Mouse (Mus musculus): ENCODE measurements around the gene Zfp109. TPM values are rescaled to one million over a fixed set of nuclear protein-coding genes. Genes with fewer than 3 reads are reported as not detected.
"Not testable (repeated sequence)": the region's sequence is repeated elsewhere in the genome, so short reads cannot be mapped to it uniquely, and the experiment has no call there.

Zfp109 gene
- polyA plus RNA-seq (2012; rRNA removed) = 3.3 and 3.5 TPM in 2 replicates

GRCm38 (mm10) chr7:24237040-24237791 is at the start of gene Zfp109:
Zfp109 (minus strand) TSS chr7:24237560.
- DNase-seq (ENCODE audit: low read depth) = peak; percentile 86

GRCm38 (mm10) chr7:24286916-24287315 is 49.6 kb upstream of the Zfp109 start:
- no peak for TF ChIP-seq POLR2A (IDR thresholded peaks at IDR 0.05; ENCODE audit: borderline replicate concordance, extremely low read depth, insufficient read depth, insufficient read length, poor library complexity, severe bottlenecking)
- TF ChIP-seq CTCF (IDR thresholded peaks at IDR 0.05; ENCODE audit: borderline replicate concordance, extremely low read depth, insufficient read depth, insufficient read length) = no peak
- no peak for DNase-seq (ENCODE audit: low read depth)

More at GRCm38 (mm10) chr7:24237040-24237791, at the start of gene Zfp109:
- TF ChIP-seq POLR2A (IDR thresholded peaks at IDR 0.05; ENCODE audit: borderline replicate concordance, extremely low read depth, insufficient read depth, insufficient read length, poor library complexity, severe bottlenecking) (peak; percentile 38; the same call in 1 of the 2 replicates), CTCF (IDR thresholded peaks at IDR 0.05; ENCODE audit: borderline replicate concordance, extremely low read depth, insufficient read depth, insufficient read length) (no peak)

GRCm38 (mm10) chr7:24286090-24286489 is 48.7 kb upstream of the Zfp109 start:
- no peak for DNase-seq (ENCODE audit: low read depth)
- 0 out of 2 replicates have a peak, but pooled peaks have one; percentile 9 for TF ChIP-seq CTCF (IDR thresholded peaks at IDR 0.05; ENCODE audit: borderline replicate concordance, extremely low read depth, insufficient read depth, insufficient read length)
- no peak for TF ChIP-seq POLR2A (IDR thresholded peaks at IDR 0.05; ENCODE audit: borderline replicate concordance, extremely low read depth, insufficient read depth, insufficient read length, poor library complexity, severe bottlenecking)

- TF ChIP-seq POLR2A (IDR thresholded peaks at IDR 0.05; ENCODE audit: borderline replicate concordance, extremely low read depth, insufficient read depth, insufficient read length, poor library complexity, severe bottlenecking) (no peak), CTCF (IDR thresholded peaks at IDR 0.05; ENCODE audit: borderline replicate concordance, extremely low read depth, insufficient read depth, insufficient read length) (no peak)
Observed at GRCm38 (mm10) chr7:24280858-24281145, 43.4 kb upstream of the Zfp109 start.

GRCm38 (mm10) chr7:24280031-24280857 is 42.9 kb upstream of the Zfp109 start:
- no peak for TF ChIP-seq POLR2A (IDR thresholded peaks at IDR 0.05; ENCODE audit: borderline replicate concordance, extremely low read depth, insufficient read depth, insufficient read length, poor library complexity, severe bottlenecking)
- TF ChIP-seq CTCF (IDR thresholded peaks at IDR 0.05; ENCODE audit: borderline replicate concordance, extremely low read depth, insufficient read depth, insufficient read length) = no peak
- no peak for DNase-seq (ENCODE audit: low read depth)

More at GRCm38 (mm10) chr7:24280858-24281145, 43.4 kb upstream of the Zfp109 start:
- DNase-seq (ENCODE audit: low read depth) = no peak

GRCm38 (mm10) chr7:24278771-24279170 is 41.4 kb upstream of the Zfp109 start:
- DNase-seq (ENCODE audit: low read depth) = not testable (repeated sequence)

GRCm38 (mm10) chr7:24274456-24274855 is 37.1 kb upstream of the Zfp109 start:
- TF ChIP-seq POLR2A (IDR thresholded peaks at IDR 0.05; ENCODE audit: borderline replicate concordance, extremely low read depth, insufficient read depth, insufficient read length, poor library complexity, severe bottlenecking) (no peak), CTCF (IDR thresholded peaks at IDR 0.05; ENCODE audit: borderline replicate concordance, extremely low read depth, insufficient read depth, insufficient read length) (no peak)
- DNase-seq (ENCODE audit: low read depth) = no peak

- no peak for DNase-seq (ENCODE audit: low read depth)
- TF ChIP-seq CTCF (IDR thresholded peaks at IDR 0.05; ENCODE audit: borderline replicate concordance, extremely low read depth, insufficient read depth, insufficient read length) = no peak
- no peak for TF ChIP-seq POLR2A (IDR thresholded peaks at IDR 0.05; ENCODE audit: borderline replicate concordance, extremely low read depth, insufficient read depth, insufficient read length, poor library complexity, severe bottlenecking)
Observed at GRCm38 (mm10) chr7:24271191-24271590, 33.8 kb upstream of the Zfp109 start.

- TF ChIP-seq CTCF (IDR thresholded peaks at IDR 0.05; ENCODE audit: borderline replicate concordance, extremely low read depth, insufficient read depth, insufficient read length) (no peak), POLR2A (IDR thresholded peaks at IDR 0.05; ENCODE audit: borderline replicate concordance, extremely low read depth, insufficient read depth, insufficient read length, poor library complexity, severe bottlenecking) (peak; percentile 54; the same call in 1 of the 2 replicates)
- peak; percentile 96 for DNase-seq (ENCODE audit: low read depth)
Observed at GRCm38 (mm10) chr7:24270288-24270672, 32.9 kb upstream of the Zfp109 start, which contains the start of gene Zfp93. Zfp93 (plus strand) TSS chr7:24270420.

GRCm38 (mm10) chr7:24269667-24270287 is 32.4 kb upstream of the Zfp109 start:
- no peak for TF ChIP-seq CTCF (IDR thresholded peaks at IDR 0.05; ENCODE audit: borderline replicate concordance, extremely low read depth, insufficient read depth, insufficient read length)
- TF ChIP-seq POLR2A (IDR thresholded peaks at IDR 0.05; ENCODE audit: borderline replicate concordance, extremely low read depth, insufficient read depth, insufficient read length, poor library complexity, severe bottlenecking) = no peak

GRCm38 (mm10) chr7:24269256-24269655 is 31.9 kb upstream of the Zfp109 start:
- TF ChIP-seq CTCF (IDR thresholded peaks at IDR 0.05; ENCODE audit: borderline replicate concordance, extremely low read depth, insufficient read depth, insufficient read length) (no peak), POLR2A (IDR thresholded peaks at IDR 0.05; ENCODE audit: borderline replicate concordance, extremely low read depth, insufficient read depth, insufficient read length, poor library complexity, severe bottlenecking) (no peak)
- DNase-seq (ENCODE audit: low read depth) = no peak

More at GRCm38 (mm10) chr7:24269667-24270287, 32.4 kb upstream of the Zfp109 start:
- no peak for DNase-seq (ENCODE audit: low read depth)

All from brain, embryonic 14.5 days (tissue).